In the genomic region with DNA sequence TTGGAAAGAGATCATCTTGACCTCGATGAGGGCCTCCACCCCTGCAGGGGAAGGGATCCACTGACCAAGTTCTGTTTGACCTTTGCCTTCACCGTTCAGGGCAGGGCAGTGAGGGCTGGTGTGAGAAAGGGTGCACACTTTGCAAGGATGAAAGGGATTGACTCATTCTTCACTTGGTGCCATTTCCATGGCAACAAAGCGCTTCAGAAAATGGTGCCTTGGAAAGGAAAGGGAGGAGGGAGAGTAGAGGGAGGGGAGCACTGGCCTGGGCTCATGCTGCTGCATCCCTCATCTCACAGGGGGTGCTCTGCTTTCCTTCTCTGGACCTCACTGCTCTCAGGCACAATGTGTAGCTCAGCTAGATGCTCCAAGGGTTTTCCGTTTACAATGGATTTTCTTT, we compare ENCODE assay signal across 22 mouse cellular contexts. TPM values are rescaled to one million over a fixed set of nuclear protein-coding genes. Genes with fewer than 3 reads are reported as not detected.
DNase-seq lines count a peak whose midpoint lies in the region; ATAC-seq lines count a peak whose summit lies in the region.
"Had no signal": no experiment of that assay in that cellular context is flagged by ENCODE, and none has a peak within 500 bp of the region (broad histone marks: within the 10 kb centered on the region; RNA-seq: fewer than 3 reads in every experiment).

No protein-coding gene starts in this region.

- H3K27ac ChIP-seq in hindbrain, embryonic 10.5 days = 0 out of 2 replicates have a peak overlapping the region, but pooled peaks have one; percentile 24
- H3K27ac ChIP-seq in hindbrain, embryonic 12.5 days = no peak overlapping the region
- H3K27ac ChIP-seq: kidney, postnatal 0 days; left cerebral cortex, adult 2 months; limb, embryonic 10.5 days; liver, embryonic 15.5 days; neural tube, embryonic 12.5 days had no signal

- ATAC-seq in hindbrain, embryonic 12.5 days (ENCODE audit: low FRiP score) = no peak

- DNase-seq in hindbrain, embryonic 10.5 days (ENCODE audit: low spot score) = no peak
- peak; percentile 32 for DNase-seq in A20 (ENCODE audit: low read depth, low spot score)
- peak; percentile 73 for DNase-seq in R1 (ENCODE audit: low read depth, low spot score)
- DNase-seq in embryo, embryonic 11 days = peak; percentile 28
- DNase-seq in heart, adult 9 months (ENCODE audit: low spot score in 2 of 2) = no peak
- no peak for DNase-seq in cerebellum, postnatal 36 days
- DNase-seq: B cell, adult 2 months; cerebellum, adult 2 months; cerebellum, postnatal 25 days; heart, postnatal 10 days; kidney, adult 11 months; liver; lung, postnatal 4 days; right cerebral cortex, postnatal 14 days; thymus, postnatal 25 days had no signal

- no peak overlapping the region for H3K4me3 ChIP-seq in hindbrain, embryonic 10.5 days
- H3K4me3 ChIP-seq in hindbrain, embryonic 12.5 days = no peak overlapping the region
- H3K4me3 ChIP-seq: heart, embryonic 12.5 days; left cerebral cortex, adult 2 months; limb, embryonic 10.5 days; liver, embryonic 15.5 days; neural tube, embryonic 12.5 days had no signal

- peaks cover 16% of the 10 kb centered on the region; the same call in 1 of the 2 replicates for H3K27me3 ChIP-seq in hindbrain, embryonic 10.5 days (ENCODE audit: insufficient read depth, poor library complexity, severe bottlenecking)
- H3K27me3 ChIP-seq in hindbrain, embryonic 12.5 days = no peaks in the 10 kb centered on the region
- H3K27me3 ChIP-seq: neural tube, embryonic 12.5 days had no signal

- no peak overlapping the region for H3K4me2 ChIP-seq in hindbrain, embryonic 12.5 days (replicated peaks)
- H3K4me2 ChIP-seq: heart, embryonic 12.5 days; liver, embryonic 15.5 days; neural tube, embryonic 12.5 days had no signal

- peaks cover 22% of the 10 kb centered on the region for H3K4me1 ChIP-seq in hindbrain, embryonic 10.5 days (replicated peaks)
- peaks cover 4% of the 10 kb centered on the region; the same call in 1 of the 2 replicates for H3K4me1 ChIP-seq in hindbrain, embryonic 12.5 days
- H3K4me1 ChIP-seq: liver, embryonic 15.5 days; neural tube, embryonic 12.5 days had no signal

- H3K9me3 ChIP-seq in hindbrain, embryonic 10.5 days = no peaks in the 10 kb centered on the region
- no peaks in the 10 kb centered on the region for H3K9me3 ChIP-seq in hindbrain, embryonic 12.5 days (replicated peaks)
- H3K9me3 ChIP-seq: heart, embryonic 12.5 days; limb, embryonic 10.5 days; liver, embryonic 15.5 days; neural tube, embryonic 12.5 days had no signal

- H3K36me3 ChIP-seq in hindbrain, embryonic 10.5 days = no peaks in the 10 kb centered on the region
- no peaks in the 10 kb centered on the region for H3K36me3 ChIP-seq in hindbrain, embryonic 12.5 days
- H3K36me3 ChIP-seq: heart, embryonic 12.5 days; limb, embryonic 10.5 days; liver, embryonic 15.5 days; neural tube, embryonic 12.5 days had no signal

- WGBS in hindbrain, embryonic 10.5 days = 50% methylated on average over 4 of the region's 4 CpGs
- 40% methylated on average over 4 of the region's 4 CpGs for WGBS in hindbrain, embryonic 12.5 days

- H3K9ac ChIP-seq in hindbrain, embryonic 12.5 days = no peak overlapping the region
- H3K9ac ChIP-seq: heart, embryonic 12.5 days; liver, embryonic 15.5 days; neural tube, embryonic 12.5 days had no signal

RNA-seq across cellular contexts. Expression of gene Grb7, which starts 26.5 kb away (rescaled TPM):
- 3.6 and 8.6 TPM in 2 replicates for polyA plus RNA-seq in hindbrain, embryonic 10.5 days (2016; fragmentation: Nextera tagmentation; extraction: Ambion mirVana)
- 2.0 and 4.4 TPM in 2 replicates for polyA plus RNA-seq in hindbrain, embryonic 12.5 days (2016; fragmentation: Nextera tagmentation; extraction: Ambion mirVana)

RNA-seq across cellular contexts. Expression of gene Mien1, which starts 33.9 kb away (rescaled TPM):
- 120 and 161 TPM in 2 replicates for polyA plus RNA-seq in hindbrain, embryonic 10.5 days (2016; fragmentation: Nextera tagmentation; extraction: Ambion mirVana)
- 158 and 159 TPM in 2 replicates for polyA plus RNA-seq in hindbrain, embryonic 12.5 days (2016; fragmentation: Nextera tagmentation; extraction: Ambion mirVana)

Comparison
In these comparisons a context has a peak if more than half of its experiments do, and no peak if none do; other contexts are left out.
1. DNase-seq: peak in A20 (single experiment), R1 (single experiment) and embryo, embryonic 11 days (single experiment); none in hindbrain, embryonic 10.5 days (single experiment), heart, adult 9 months (0 of 2) and cerebellum, postnatal 36 days (0 of 2).